Mouse (Mus musculus) liver, postnatal 0 days (tissue): Measurements from ENCODE around the gene Nelfe.

Experiments used
- CTCF ChIP-seq: sonication (generic); IDR thresholded peaks from 2 replicates; pipeline ENCODE4 v1.5.1; 2016; ENCODE audit warnings: antibody characterized with exemption, low read depth
- EP300 ChIP-seq: IDR thresholded peaks from 2 replicates; pipeline ENCODE4 v1.6.1; 2016; ENCODE audit warnings: antibody characterized with exemption, low read depth, mild to moderate bottlenecking

DNA sequence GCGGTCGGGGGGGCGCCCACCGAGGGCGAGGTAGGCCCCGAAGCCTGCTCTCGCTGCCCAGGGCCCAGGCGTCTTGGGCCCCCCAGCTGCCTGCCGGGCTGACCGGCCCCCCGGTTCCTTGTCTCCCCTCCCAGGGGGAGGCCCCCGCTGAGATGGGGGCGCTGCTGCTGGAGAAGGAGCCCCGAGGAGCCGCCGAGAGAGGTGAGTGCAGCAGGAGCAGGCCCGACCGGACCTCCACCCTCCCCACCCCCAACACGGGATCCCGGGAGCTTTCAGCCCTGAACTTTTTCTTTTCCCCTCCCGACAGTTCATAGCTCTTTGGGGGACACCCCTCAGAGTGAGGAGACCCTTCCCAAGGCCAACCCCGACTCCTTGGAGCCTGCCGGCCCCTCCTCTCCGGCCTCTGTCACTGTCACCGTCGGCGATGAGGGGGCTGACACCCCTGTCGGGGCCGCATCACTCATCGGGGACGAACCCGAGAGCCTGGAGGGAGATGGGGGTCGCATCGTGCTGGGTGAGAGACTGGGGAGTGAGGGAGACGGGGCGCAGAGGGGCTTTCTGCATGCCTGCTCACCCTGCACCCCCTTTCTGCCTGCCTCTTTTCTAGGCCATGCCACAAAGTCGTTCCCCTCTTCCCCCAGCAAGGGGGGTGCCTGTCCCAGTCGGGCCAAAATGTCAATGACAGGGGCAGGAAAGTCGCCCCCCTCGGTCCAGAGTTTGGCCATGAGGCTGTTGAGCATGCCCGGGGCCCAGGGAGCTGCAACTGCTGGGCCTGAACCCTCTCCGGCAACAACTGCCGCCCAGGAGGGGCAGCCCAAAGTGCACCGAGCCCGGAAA lies 49.1 kb downstream of the Nelfe start:
- no peak for TF ChIP-seq CTCF
- no peak for TF ChIP-seq EP300
